Comparison of ENCODE assay signal across 9 mouse cellular contexts in the genomic region with DNA sequence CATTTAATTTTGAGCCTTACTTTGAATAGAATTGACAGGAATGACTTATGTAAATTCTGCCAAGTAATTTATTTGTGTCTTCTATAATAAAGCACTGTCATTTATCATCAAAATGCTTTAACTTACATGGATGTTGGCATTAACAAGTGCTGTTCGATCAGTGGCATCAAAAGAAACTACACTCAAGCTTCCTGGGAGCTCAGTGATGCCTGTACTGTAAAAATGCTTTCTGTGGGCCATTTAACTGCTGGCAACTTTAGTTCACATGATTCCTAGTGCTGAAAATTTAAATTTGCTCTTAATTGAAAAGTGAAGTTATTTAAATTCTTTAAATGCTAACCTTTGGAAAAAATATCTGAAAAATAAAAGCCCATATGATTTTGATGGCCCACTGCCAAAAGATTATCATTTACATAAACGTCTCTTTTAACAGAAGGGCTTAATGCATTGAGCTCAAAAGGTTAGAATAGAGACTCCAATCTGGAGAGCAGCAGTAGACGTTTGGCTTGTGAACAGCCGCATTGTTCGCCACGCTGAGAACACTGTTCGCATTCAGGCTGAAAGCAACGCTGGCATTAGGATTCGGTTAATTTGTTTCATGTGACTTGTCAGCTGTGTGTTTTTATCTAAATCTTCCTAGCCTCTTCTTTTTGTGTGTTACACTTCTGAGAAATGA. TPM values are rescaled to one million over a fixed set of nuclear protein-coding genes. Genes with fewer than 3 reads are reported as not detected.
DNase-seq lines count a peak whose midpoint lies in the region; ATAC-seq and TF ChIP-seq lines count a peak whose summit lies in the region.
"Had no signal": no experiment of that assay in that cellular context is flagged by ENCODE, and none has a peak within 500 bp of the region (broad histone marks: within the 10 kb centered on the region; RNA-seq: fewer than 3 reads in every experiment).

No protein-coding gene starts in this region.

- TF ChIP-seq EP300 in MEL (IDR thresholded peaks at IDR 0.05; ENCODE audit: low read depth in 1 of 2, low read length in 2 of 2) = no peak

- peaks cover 4 to 10% of the 10 kb centered on the region in 2 experiments for H3K4me1 ChIP-seq in MEL (ENCODE audit: control insufficient read depth in 1 of 2, insufficient read depth in 2 of 2, low read length in 2 of 2)

- no peak for TF ChIP-seq RAD21 in MEL (IDR thresholded peaks at IDR 0.05; ENCODE audit: low read depth, low read length)

- H3K9me3 ChIP-seq in MEL (replicated peaks; ENCODE audit: insufficient read depth, low read length) = no peaks in the 10 kb centered on the region

- H3K4me3 ChIP-seq in MEL (ENCODE audit: control insufficient read depth in 1 of 2, insufficient read depth in 1 of 2, low read depth in 2 of 2, low read length in 2 of 2) = no peak overlapping the region

- intact Hi-C loops in heart, postnatal 14 days (cut with DNase I) = no loop called here

- H3K27ac ChIP-seq in MEL (ENCODE audit: control insufficient read depth, low read depth, low read length) = peak overlapping the region; percentile 28; the same call in 1 of the 2 replicates

- H3K36me3 ChIP-seq in MEL (ENCODE audit: control insufficient read depth in 1 of 2, insufficient read depth in 2 of 2, low read length in 2 of 2) = peaks cover 11 to 12% of the 10 kb centered on the region in 2 experiments

- peak; percentile 50 for DNase-seq in heart, adult 11 months
- no peak for DNase-seq in heart, postnatal 14 days
- peak; percentile 49 for DNase-seq in MEL (ENCODE audit: low read depth, low spot score)
- DNase-seq in fibroblast of lung, adult 2 months (ENCODE audit: low read depth) = peak; percentile 36
- peak; percentile 48 to 50 for DNase-seq in layer of hippocampus, postnatal 10 days (ENCODE audit: low spot score in 2 of 2)
- DNase-seq in spleen, postnatal 14 days (ENCODE audit: low spot score in 2 of 2) = no peak
- no peak for DNase-seq in right cerebral cortex, postnatal 14 days

- no peaks in the 10 kb centered on the region for H3K27me3 ChIP-seq in MEL (ENCODE audit: control insufficient read depth in 1 of 2, insufficient read depth in 2 of 2, low read length in 2 of 2)
- H3K27me3 ChIP-seq: CH12.LX had no signal

- no peak for TF ChIP-seq CTCF in MEL (IDR thresholded peaks at IDR 0.05 in 2 of 3, conservative IDR thresholded peaks at IDR 0.05 in 1 of 3; ENCODE audit: control insufficient read depth in 1 of 3, insufficient read depth in 1 of 3, low read depth in 2 of 3, low read length in 3 of 3, poor library complexity in 1 of 3, severe bottlenecking in 1 of 3)

- H3K79me2 ChIP-seq in MEL (ENCODE audit: control insufficient read depth, insufficient read depth, low read length, poor library complexity) = no peaks in the 10 kb centered on the region

- no peak for ATAC-seq in CD4-positive, CD25-positive, alpha-beta regulatory T cell, adult 4 months

- no peak for TF ChIP-seq POLR2A in MEL (IDR thresholded peaks at IDR 0.05; ENCODE audit: control insufficient read depth in 1 of 2, insufficient read depth in 1 of 2, low read depth in 1 of 2, low read length in 2 of 2, poor library complexity in 1 of 2)

- H3K9ac ChIP-seq in MEL (ENCODE audit: control insufficient read depth, low read depth, low read length, poor library complexity, severe bottlenecking) = no peak overlapping the region

TF ChIP-seq in MEL, 35 proteins besides CTCF, POLR2A, EP300 and RAD21:
- TF ChIP-seq SIN3A (IDR thresholded peaks at IDR 0.05; ENCODE audit: low read length) (peak; percentile 37; the same call in 1 of the 2 replicates), RCOR1 (IDR thresholded peaks at IDR 0.05; ENCODE audit: low read depth, low read length) (no peak), MYC (IDR thresholded peaks at IDR 0.05; ENCODE audit: low read depth, low read length) (no peak), ZMIZ1 (IDR thresholded peaks at IDR 0.05; ENCODE audit: low read depth, low read length) (no peak), USF1 (IDR thresholded peaks at IDR 0.05; ENCODE audit: low read depth, low read length) (0 out of 2 replicates have a peak, but pooled peaks have one; percentile 10), ETS1 (IDR thresholded peaks at IDR 0.05; ENCODE audit: low read depth, low read length) (peak; percentile 40; the same call in 1 of the 2 replicates), ELF1 (IDR thresholded peaks at IDR 0.05; ENCODE audit: low read depth, low read length) (no peak), MAFK (IDR thresholded peaks at IDR 0.05; ENCODE audit: borderline replicate concordance, low read depth, low read length) (no peak)

RNA-seq across cellular contexts. Expression of gene Kidins220, which starts 59.1 kb away (rescaled TPM):
- total RNA-seq in heart, postnatal 14 days (2021) = 100 to 1,000 TPM in 1 of 2 experiments, 10 to 100 TPM in 1; 91.8 to 102 TPM
- 26.2 and 29.2 TPM in 2 replicates for total RNA-seq in MEL (2012; rRNA removed)
- 100 to 1,000 TPM in 1 of 2 experiments, 10 to 100 TPM in 1; 29.2 to 124 TPM for polyA plus RNA-seq in MEL (2012; ENCODE audit: insufficient read depth in 1 of 2, insufficient read length in 2 of 2, low read depth in 1 of 2, low replicate concordance in 2 of 2, missing spikeins in 1 of 2)
- total RNA-seq in layer of hippocampus, postnatal 10 days (2021) = 100 to 1,000 TPM; 334 to 351 TPM
- polyA plus RNA-seq in CD4-positive, CD25-positive, alpha-beta regulatory T cell, adult 4 months (2017; shearing (Covaris generic)) = 10 to 100 TPM; 14.1 to 19.3 TPM

Comparison
In these comparisons a context has a peak if more than half of its experiments do, and no peak if none do; other contexts are left out.
1. DNase-seq: peak in heart, adult 11 months (single experiment), MEL (single experiment), fibroblast of lung, adult 2 months (single experiment) and layer of hippocampus, postnatal 10 days (2 of 2); none in heart, postnatal 14 days (0 of 2), spleen, postnatal 14 days (0 of 2) and right cerebral cortex, postnatal 14 days (single experiment).